Mouse (Mus musculus) bone marrow, adult 2 months (tissue): ENCODE results near the gene Thsd7a. TPM values are rescaled to one million over a fixed set of nuclear protein-coding genes. Genes with fewer than 3 reads are reported as not detected.

Source experiments
- H3K27ac ChIP-seq: fragments of 200-500 bp; 2 replicates; pipeline ENCODE4 v1.5.1; 2012; ENCODE audit warnings: low read depth, mild to moderate bottlenecking, control low read depth, inconsistent platforms, low read length; ENCODE audit not compliant: control insufficient read depth, poor library complexity, insufficient read depth
- H3K4me1 ChIP-seq: fragments of 200-500 bp; 2 replicates; pipeline ENCODE4 v1.6.1; 2011; ENCODE audit warnings: low read length; ENCODE audit not compliant: control insufficient read depth, insufficient read depth
- H3K4me3 ChIP-seq: fragments of 200-500 bp; replicated peaks from 2 replicates; pipeline ENCODE3; 2011; ENCODE audit warnings: mild to moderate bottlenecking, low read depth, low read length, control low read depth; ENCODE audit not compliant: control insufficient read depth
- CTCF ChIP-seq: fragments of 200-500 bp; IDR thresholded peaks from 2 replicates; pipeline ENCODE4 v1.5.1; 2011; ENCODE audit warnings: low read length, control low read depth; ENCODE audit not compliant: control insufficient read depth, insufficient read depth
- POLR2A ChIP-seq: fragments of 200-500 bp; IDR thresholded peaks from 2 replicates; pipeline ENCODE4 v1.6.1; 2011; ENCODE audit warnings: low read depth, mild to moderate bottlenecking, control low read depth, low read length, borderline replicate concordance; ENCODE audit not compliant: control insufficient read depth
- WGBS: fragments of 180-500 bp; shearing (Covaris S2); methylation state at CpG from one replicate; pipeline ENCODE4 v1.1.7; 2018; 5-methylcytosine and 5-hydroxymethylcytosine counted together
- polyA plus RNA-seq: library from polyadenylated mRNA; stranded (reverse); fragments of >200 nt; gene quantifications from 2 replicates; pipeline ENCODE4 v1.2.4, GENCODE M21; 2011; ENCODE audit warnings: low replicate concordance; ENCODE audit not compliant: missing spikeins, insufficient read depth, insufficient read length

Gene Thsd7a
- polyA plus RNA-seq, 1 experiment: 1.6 TPM

DNA sequence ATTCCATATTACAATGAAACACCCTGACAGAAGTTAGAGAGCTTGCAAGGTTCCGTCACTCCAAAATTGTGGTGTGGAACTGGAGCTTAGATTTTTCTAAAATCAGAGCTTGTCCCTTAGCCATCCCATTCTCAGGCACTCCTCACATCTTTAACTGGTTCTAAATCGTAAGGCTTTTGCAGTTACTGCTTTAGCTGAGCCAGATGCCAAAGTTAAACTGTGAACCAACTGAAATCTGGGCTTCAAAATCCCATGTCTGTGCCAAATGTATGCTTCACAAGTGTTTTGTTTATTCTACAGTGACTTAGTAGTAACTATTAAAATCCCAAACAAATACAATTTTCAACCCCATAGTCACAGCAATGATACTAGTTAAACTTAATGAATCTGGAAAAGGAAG lies 242.3 kb downstream of the Thsd7a start:
- WGBS: 72% methylated on average over 2 of the region's 2 CpGs
- TF ChIP-seq CTCF (no peak), POLR2A (no peak)

GRCm38 (mm10) chr6:12503867-12504266 lies 245.3 kb downstream of the Thsd7a start:
- Histone ChIP-seq H3K4me3 (no peak overlapping the region), H3K4me1 (no peaks in the 10 kb centered on the region), H3K27ac (no peak overlapping the region)
- 85% methylated on average over 7 of the region's 7 CpGs for WGBS
- TF ChIP-seq POLR2A (no peak), CTCF (no peak)

More for the DNA sequence above, 242.3 kb downstream of the Thsd7a start:
- Histone ChIP-seq H3K27ac (no peak overlapping the region), H3K4me3 (no peak overlapping the region), H3K4me1 (no peaks in the 10 kb centered on the region)

DNA sequence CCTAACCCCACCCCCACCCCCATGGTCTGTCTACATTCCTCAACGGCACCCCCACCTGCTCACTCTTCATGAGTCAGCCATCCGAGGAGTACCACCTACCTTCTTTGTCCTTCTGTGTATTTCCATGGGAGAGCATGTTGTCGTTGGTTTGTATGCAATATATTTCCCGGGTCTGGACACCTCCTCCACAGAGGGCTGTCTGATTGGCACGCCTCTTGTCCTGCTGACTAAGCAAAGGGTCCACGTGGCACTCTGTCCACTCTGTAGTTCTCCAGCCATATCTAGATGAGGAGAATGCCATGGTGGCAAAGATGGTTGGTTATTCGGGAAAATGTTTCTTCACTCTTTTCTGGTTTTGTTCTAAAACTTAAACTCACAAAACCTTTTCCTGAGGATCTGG lies 248.3 kb downstream of the Thsd7a start:
- H3K27ac ChIP-seq: no peak overlapping the region
- no peak for TF ChIP-seq CTCF
- no peak for TF ChIP-seq POLR2A
- H3K4me3 ChIP-seq: no peak overlapping the region
- H3K4me1 ChIP-seq: no peaks in the 10 kb centered on the region
- WGBS: 73% methylated on average over 7 of the region's 7 CpGs

DNA sequence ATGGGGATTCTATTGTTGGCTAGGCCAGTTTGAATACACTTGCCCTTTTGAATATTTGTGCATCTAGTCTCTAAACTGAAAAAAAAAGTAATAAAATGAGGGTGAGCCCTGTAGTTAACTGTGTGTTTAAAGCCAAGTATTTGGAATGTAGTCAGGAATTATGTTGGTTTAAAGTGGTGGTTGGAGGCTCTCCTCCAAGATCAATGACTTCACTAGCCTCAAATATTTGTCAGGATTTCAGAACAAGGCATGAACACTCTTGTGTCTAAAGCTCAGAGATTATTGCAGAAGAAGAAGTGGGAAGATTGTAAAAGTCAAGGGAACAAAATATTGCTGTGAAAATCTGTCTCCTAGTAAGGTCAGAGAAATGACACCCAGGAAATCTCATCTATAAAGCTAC lies 249.3 kb downstream of the Thsd7a start:
- Histone ChIP-seq H3K4me1 (no peaks in the 10 kb centered on the region), H3K27ac (no peak overlapping the region), H3K4me3 (no peak overlapping the region)
- no peak for TF ChIP-seq POLR2A
- TF ChIP-seq CTCF: no peak

GRCm38 (mm10) chr6:12493571-12493970 lies 255.6 kb downstream of the Thsd7a start:
- Histone ChIP-seq H3K4me1 (no peaks in the 10 kb centered on the region), H3K27ac (no peak overlapping the region), H3K4me3 (no peak overlapping the region)
- 5% methylated on average over 1 of the region's 1 CpGs for WGBS
- TF ChIP-seq CTCF: no peak
- TF ChIP-seq POLR2A: no peak

DNA sequence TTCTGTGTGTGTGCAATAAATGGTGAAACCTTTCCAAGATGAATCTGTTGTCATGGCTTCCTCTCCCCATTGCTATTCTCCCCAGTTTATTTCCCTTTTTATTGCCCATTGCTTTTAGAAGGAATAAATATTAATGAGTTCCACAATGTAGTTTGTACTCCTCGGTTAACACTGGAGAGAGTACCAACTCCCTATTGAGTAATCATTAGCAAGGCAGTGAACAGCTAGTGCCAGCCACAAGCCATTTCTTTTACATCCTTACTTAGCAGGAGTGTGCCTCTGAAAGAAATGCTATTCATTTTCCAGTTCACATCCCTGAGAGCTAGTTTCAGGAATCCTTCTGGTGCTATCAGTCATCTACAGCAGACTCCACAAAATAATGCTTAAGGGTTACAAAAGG lies 260.3 kb downstream of the Thsd7a start:
- no peak overlapping the region for H3K4me3 ChIP-seq
- TF ChIP-seq CTCF: no peak
- no peak for TF ChIP-seq POLR2A
- no peak overlapping the region for H3K27ac ChIP-seq
- WGBS: 84% methylated on average over 1 of the region's 1 CpGs
- H3K4me1 ChIP-seq: no peaks in the 10 kb centered on the region

DNA sequence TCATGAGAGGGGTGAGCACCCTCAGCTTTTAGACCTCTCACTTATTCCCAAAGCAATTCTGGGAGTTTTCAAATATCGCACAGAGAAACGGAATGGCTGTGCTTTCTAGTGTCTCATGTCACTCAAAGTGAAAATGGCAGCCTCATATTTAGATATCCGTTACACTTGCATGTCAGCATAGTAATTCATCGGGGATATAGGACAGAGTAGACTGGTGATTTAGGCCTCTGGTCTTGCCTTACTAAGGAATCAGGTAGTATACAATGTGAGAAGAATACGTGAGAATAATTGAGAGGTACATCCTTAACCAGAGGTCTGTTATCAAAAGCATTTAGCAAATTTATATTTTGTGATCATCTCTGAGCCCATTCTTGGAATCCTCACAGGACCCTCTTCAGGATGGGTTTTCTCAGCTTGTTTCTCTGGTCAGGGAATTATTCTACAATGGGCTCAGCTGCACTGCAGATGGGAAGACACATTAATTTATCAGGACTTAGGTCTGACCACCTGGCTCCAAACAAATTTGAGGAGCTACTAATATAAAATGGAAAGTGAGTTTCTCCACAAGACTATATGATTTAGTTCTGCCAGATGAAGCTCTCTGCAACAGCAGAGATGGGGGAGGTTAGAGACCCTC lies 267.6 kb downstream of the Thsd7a start:
- Histone ChIP-seq H3K4me1 (no peaks in the 10 kb centered on the region), H3K4me3 (no peak overlapping the region), H3K27ac (no peak overlapping the region)
- no peak for TF ChIP-seq CTCF
- no peak for TF ChIP-seq POLR2A
- WGBS: 80% methylated on average over 5 of the region's 5 CpGs

DNA sequence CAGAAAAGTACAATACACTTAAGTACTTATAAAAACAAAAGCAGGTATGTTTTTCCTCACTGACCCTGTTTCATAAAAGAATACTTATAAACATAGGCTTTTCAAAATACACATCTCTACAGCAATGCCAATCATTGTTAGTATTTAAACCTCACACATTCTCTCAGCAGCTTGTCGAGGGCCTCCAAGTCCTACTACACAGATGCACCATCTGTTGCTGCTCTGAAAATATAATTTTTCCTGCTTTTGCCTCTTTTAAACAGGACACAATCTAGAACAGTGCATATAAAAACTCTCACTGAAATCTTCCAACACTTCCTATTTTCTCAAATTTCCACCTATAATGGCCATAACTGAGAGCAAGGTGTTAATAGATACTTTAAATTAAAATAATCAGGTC lies 270.9 kb downstream of the Thsd7a start:
- H3K27ac ChIP-seq: no peak overlapping the region
- no peak overlapping the region for H3K4me3 ChIP-seq
- no peaks in the 10 kb centered on the region for H3K4me1 ChIP-seq
- TF ChIP-seq POLR2A (no peak), CTCF (no peak)
- 64% methylated on average over 1 of the region's 1 CpGs for WGBS

DNA sequence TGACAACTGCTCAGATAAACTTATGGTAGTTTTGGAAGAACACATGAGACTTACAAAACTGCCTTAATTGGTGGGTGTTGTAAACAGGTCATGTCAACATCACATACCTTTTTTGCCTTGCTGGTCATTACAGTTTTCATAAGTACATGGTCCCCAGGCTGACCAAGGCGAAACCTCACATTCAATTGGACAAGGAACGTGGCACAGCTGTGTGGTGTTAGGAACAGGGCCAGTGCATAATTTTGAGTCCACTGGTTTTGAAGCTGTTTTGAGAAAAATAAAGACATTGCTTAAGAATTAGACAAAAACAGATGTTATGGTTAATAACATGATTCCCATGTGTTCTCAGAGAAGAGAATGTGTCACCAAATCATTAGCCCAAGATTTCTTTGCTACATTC lies 278.3 kb downstream of the Thsd7a start:
- H3K4me1 ChIP-seq: no peaks in the 10 kb centered on the region
- no peak overlapping the region for H3K4me3 ChIP-seq
- no peak overlapping the region for H3K27ac ChIP-seq
- no peak for TF ChIP-seq CTCF
- TF ChIP-seq POLR2A: no peak
- 75% methylated on average over 2 of the region's 2 CpGs for WGBS
